In the genomic region with DNA sequence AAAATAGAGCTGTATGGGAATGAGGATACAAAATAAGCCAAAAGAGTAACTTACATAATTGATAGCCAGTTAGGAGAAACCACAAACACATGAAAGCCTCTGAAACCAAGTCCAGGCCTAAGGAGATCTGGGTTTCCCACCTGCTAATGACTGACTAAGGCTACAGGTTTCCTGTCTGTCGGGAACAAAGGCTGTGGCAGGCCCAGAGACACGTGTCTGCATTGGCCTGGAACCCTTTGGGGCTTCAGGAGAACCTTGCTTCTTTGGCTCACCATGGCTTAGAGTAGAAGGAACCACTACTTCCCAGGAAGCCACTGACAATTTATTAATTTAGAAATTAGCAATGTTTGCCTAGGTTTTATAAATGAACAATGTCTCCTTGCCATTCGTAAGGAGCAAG, we compare ENCODE assay signal across 26 mouse cellular contexts. TPM values are rescaled to one million over a fixed set of nuclear protein-coding genes. Genes with fewer than 3 reads are reported as not detected.
DNase-seq lines count a peak whose midpoint lies in the region; ATAC-seq lines count a peak whose summit lies in the region.
"Had no signal": no experiment of that assay in that cellular context is flagged by ENCODE, and none has a peak within 500 bp of the region (broad histone marks: within the 10 kb centered on the region; RNA-seq: fewer than 3 reads in every experiment).

No protein-coding gene starts in this region.

- DNase-seq in kidney, adult 11 months: peak; percentile 56
- no peak for DNase-seq in kidney, postnatal 10 days
- DNase-seq in kidney, adult 9 months: peak; percentile 83
- no peak for DNase-seq in kidney, postnatal 14 days
- DNase-seq in left cerebral cortex, postnatal 36 days (ENCODE audit: low spot score in 2 of 2): no peak
- no peak for DNase-seq in left cerebral cortex, adult 11 months (ENCODE audit: low spot score)
- DNase-seq: adrenal gland, adult 8-10 months; adrenal gland, postnatal 14 days; adrenal gland, postnatal 36 days; B cell, adult 2 months; cerebellum, adult 11-12 months; cerebellum, adult 2 months; cerebellum, adult 9-10 months; cerebellum, postnatal 10 days; cerebellum, postnatal 25 days had no signal

- H3K9ac ChIP-seq in kidney, embryonic 16.5 days (replicated peaks; ENCODE audit: low read length): no peak overlapping the region
- H3K9ac ChIP-seq: embryonic facial prominence, embryonic 12.5 days; forebrain, embryonic 13.5 days had no signal

- peaks cover 8% of the 10 kb centered on the region for H3K4me1 ChIP-seq in kidney, embryonic 16.5 days (ENCODE audit: insufficient read depth, low read length)
- H3K4me1 ChIP-seq: embryonic facial prominence, embryonic 10.5 days; embryonic facial prominence, embryonic 12.5 days; forebrain, embryonic 13.5 days had no signal

- ATAC-seq in kidney, embryonic 16.5 days (ENCODE audit: low FRiP score, low TSS enrichment): no peak
- ATAC-seq: activated CD4-positive, CD25-positive, alpha-beta regulatory T cell, adult 4 months; CD4-positive, CD25-positive, alpha-beta regulatory T cell, adult 4 months; forebrain, embryonic 13.5 days had no signal

- no peaks in the 10 kb centered on the region for H3K36me3 ChIP-seq in kidney, embryonic 16.5 days (ENCODE audit: insufficient read depth, low read length)
- H3K36me3 ChIP-seq: embryonic facial prominence, embryonic 10.5 days; embryonic facial prominence, embryonic 12.5 days; G1E had no signal

- intact Hi-C loops in left cerebral cortex, postnatal 36 days (cut with DNase I): no loop called here

- WGBS in kidney, embryonic 16.5 days: 39% methylated on average over 3 of the region's 3 CpGs

- peak overlapping the region; percentile 89 for H3K27ac ChIP-seq in kidney, embryonic 16.5 days (ENCODE audit: low read length)
- H3K27ac ChIP-seq: embryonic facial prominence, embryonic 10.5 days; embryonic facial prominence, embryonic 12.5 days; forebrain, embryonic 13.5 days had no signal

- no peak overlapping the region for H3K4me3 ChIP-seq in kidney, embryonic 16.5 days (ENCODE audit: low read length)
- H3K4me3 ChIP-seq: embryonic facial prominence, embryonic 10.5 days; embryonic facial prominence, embryonic 12.5 days; forebrain, embryonic 13.5 days had no signal

- H3K27me3 ChIP-seq in kidney, embryonic 16.5 days (ENCODE audit: insufficient read depth, low read length): no peaks in the 10 kb centered on the region
- H3K27me3 ChIP-seq: CH12.LX; embryonic facial prominence, embryonic 12.5 days; forebrain, embryonic 13.5 days; Patski had no signal

- no peak overlapping the region for H3K4me2 ChIP-seq in kidney, embryonic 16.5 days (replicated peaks; ENCODE audit: low read depth, low read length)
- H3K4me2 ChIP-seq: embryonic facial prominence, embryonic 12.5 days; forebrain, embryonic 13.5 days had no signal

- H3K9me3 ChIP-seq in kidney, embryonic 16.5 days (ENCODE audit: low read length): no peaks in the 10 kb centered on the region
- H3K9me3 ChIP-seq: embryonic facial prominence, embryonic 10.5 days; embryonic facial prominence, embryonic 12.5 days; forebrain, embryonic 13.5 days; G1E had no signal

RNA-seq across cellular contexts. Expression of a gene that starts 22.0 kb away (rescaled TPM):
- polyA plus RNA-seq in kidney, embryonic 16.5 days (2015; fragmentation: Nextera tagmentation; extraction: Ambion mirVana): 3.7 and 4.2 TPM in 2 replicates
- 1 to 10 TPM; 1.4 to 2.4 TPM for total RNA-seq in left cerebral cortex, postnatal 36 days (2021)
- total RNA-seq: CH12.LX had no signal
- polyA plus RNA-seq: activated CD4-positive, CD25-positive, alpha-beta regulatory T cell, adult 4 months; CD4-positive, CD25-positive, alpha-beta regulatory T cell, adult 4 months; embryonic facial prominence, embryonic 12.5 days; embryonic facial prominence, embryonic 14.5 days; forebrain, embryonic 11.5 days; G1E; Patski had no signal

Comparison
In these comparisons a context has a peak if more than half of its experiments do, and no peak if none do; other contexts are left out.
1. DNase-seq: peak in kidney, adult 11 months (single experiment) and kidney, adult 9 months (single experiment); none in kidney, postnatal 10 days (single experiment), kidney, postnatal 14 days (single experiment), left cerebral cortex, postnatal 36 days (0 of 2) and left cerebral cortex, adult 11 months (single experiment).